Mouse (Mus musculus) midbrain, postnatal 0 days (tissue): ENCODE results near the gene Cfdp1. TPM values are rescaled to one million over a fixed set of nuclear protein-coding genes. Genes with fewer than 3 reads are reported as not detected.

Experiments used
- ATAC-seq: fragments of 200-750 bp; cut with Nextera tagmentation; 2 replicates; pipeline ENCODE4 v1.8.0; 2017; ENCODE audit warnings: moderate number of reproducible peaks, mild to moderate bottlenecking, moderate TSS enrichment, moderate library complexity; ENCODE audit not compliant: low FRiP score
- DNase-seq: peaks from one replicate; pipeline ENCODE4 v3.0.0-alpha.2; 2015; ENCODE audit warnings: low spot score
- H3K27ac ChIP-seq: fragments of 300-500 bp; sonication (generic); 2 replicates; pipeline ENCODE4 v1.5.1; 2014; ENCODE audit warnings: low read depth, mild to moderate bottlenecking, low read length, mixed read lengths
- H3K27me3 ChIP-seq: fragments of 300-500 bp; sonication (generic); 2 replicates; pipeline ENCODE4 v1.6.1; 2014; ENCODE audit warnings: low read length, control low read depth, mixed read lengths; ENCODE audit not compliant: insufficient read depth
- H3K36me3 ChIP-seq: fragments of 300-500 bp; sonication (generic); 2 replicates; pipeline ENCODE4 v1.6.1; 2014; ENCODE audit warnings: low read length, control low read depth, mixed read lengths; ENCODE audit not compliant: insufficient read depth
- H3K4me1 ChIP-seq: fragments of 300-500 bp; sonication (generic); 2 replicates; pipeline ENCODE4 v1.6.1; 2014; ENCODE audit warnings: mild to moderate bottlenecking, control low read depth, antibody characterized with exemption, low read length, mixed read lengths; ENCODE audit not compliant: insufficient read depth
- H3K4me2 ChIP-seq: fragments of 300-500 bp; sonication (generic); 2 replicates; pipeline ENCODE4 v1.6.1; 2014; ENCODE audit warnings: low read depth, mild to moderate bottlenecking, low read length, mixed read lengths; ENCODE audit not compliant: poor library complexity, severe bottlenecking
- H3K4me3 ChIP-seq: fragments of 300-500 bp; sonication (generic); 2 replicates; pipeline ENCODE4 v1.5.1; 2014; ENCODE audit warnings: low read depth, mild to moderate bottlenecking, low read length, moderate library complexity
- H3K9ac ChIP-seq: fragments of 300-500 bp; sonication (generic); replicated peaks from 2 replicates; pipeline ENCODE4 v1.6.1; 2014; ENCODE audit warnings: mild to moderate bottlenecking, low read length, moderate library complexity, mixed read lengths; ENCODE audit not compliant: poor library complexity, severe bottlenecking
- H3K9me3 ChIP-seq: fragments of 300-500 bp; sonication (generic); 2 replicates; pipeline ENCODE4 v1.6.1; 2016; ENCODE audit warnings: low read length, control low read depth
- CTCF ChIP-seq: IDR thresholded peaks from 2 replicates; pipeline ENCODE4 v1.5.1; 2016; ENCODE audit warnings: antibody characterized with exemption, mild to moderate bottlenecking
- whole genome bisulfite sequencing: fragments of 180-500 bp; shearing (Covaris S2); extraction: QIAGEN DNeasy Blood & Tissue Kit; methylation state at CpG from one replicate; pipeline ENCODE4 v1.1.7; 2014; 5-methylcytosine and 5-hydroxymethylcytosine counted together
- polyA plus RNA-seq: library from polyadenylated mRNA; unstranded; fragments of >200 nt; fragmentation: Nextera tagmentation; extraction: Ambion mirVana; gene quantifications from 2 replicates; pipeline ENCODE4 v1.2.1, GENCODE M21; 2015
- total RNA-seq: library from RNA; depleted of rRNA; stranded (reverse); fragments of >200 nt; gene quantifications from 2 replicates; pipeline ENCODE4 v1.2.3, GENCODE M21; 2014

Gene Cfdp1
- total and polyA plus RNA-seq, 2 experiments from 2014 or later: 61.3 to 196 TPM

DNA sequence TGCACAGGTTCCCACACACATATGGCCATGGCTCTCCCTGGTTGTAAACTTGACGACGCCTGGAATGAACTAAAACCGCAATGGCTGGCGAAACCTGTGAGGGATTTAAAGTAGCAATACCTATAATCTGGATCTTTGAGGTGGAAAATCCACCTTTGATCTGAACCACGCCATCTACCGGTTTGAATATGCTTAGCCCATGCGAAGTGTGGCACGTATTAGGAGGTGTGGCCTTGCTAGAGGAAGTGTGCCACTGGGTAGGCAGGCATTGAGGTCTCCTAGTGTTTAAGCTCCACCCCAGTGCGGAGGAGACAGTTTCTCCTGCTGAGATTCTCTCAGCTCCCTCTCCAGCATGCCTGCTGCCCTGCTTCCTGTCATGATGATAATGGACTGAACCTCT lies 23.6 kb upstream of the Cfdp1 start:
- Histone ChIP-seq H3K27me3 (no peaks in the 10 kb centered on the region), H3K9me3 (no peaks in the 10 kb centered on the region), H3K4me3 (no peak overlapping the region), H3K27ac (no peak overlapping the region), H3K9ac (no peak overlapping the region), H3K4me2 (no peak overlapping the region), H3K36me3 (no peaks in the 10 kb centered on the region), H3K4me1 (no peaks in the 10 kb centered on the region)
- DNase-seq: no peak
- no peak for ATAC-seq
- TF ChIP-seq CTCF: peak; percentile 24; the same call in 1 of the 2 replicates
- WGBS: 71% methylated on average over 9 of the region's 9 CpGs

GRCm38 (mm10) chr8:111876355-111876948 lies 22.4 kb upstream of the Cfdp1 start, which contains the start of gene Tmem170:
Gene Tmem170, minus strand, starts transcription at chr8:111876750.
- peak; percentile 99 for TF ChIP-seq CTCF
- H3K9ac ChIP-seq: peak within 1 kb of the TSS; percentile 68
- peak; percentile 97 for ATAC-seq
- H3K4me2 ChIP-seq: peak within 1 kb of the TSS; percentile 72
- WGBS: under 1% methylated on average over 48 of the region's 53 CpGs
- H3K9me3 ChIP-seq: no peaks in the 10 kb centered on the region
- no peaks in the 10 kb centered on the region for H3K36me3 ChIP-seq
- peak within 1 kb of the TSS; percentile 57 for H3K27ac ChIP-seq
- no peaks in the 10 kb centered on the region for H3K27me3 ChIP-seq
- H3K4me3 ChIP-seq: peak within 1 kb of the TSS; percentile 71
- peak; percentile 98 for DNase-seq
- H3K4me1 ChIP-seq: no peaks in the 10 kb centered on the region

GRCm38 (mm10) chr8:111875758-111876157 lies 21.7 kb upstream of the Cfdp1 start:
- DNase-seq (no peak), ATAC-seq (no peak)
- 28% methylated on average over 9 of the region's 9 CpGs for WGBS
- Histone ChIP-seq H3K4me1 (no peaks in the 10 kb centered on the region), H3K4me3 (peak overlapping the region; percentile 71), H3K27ac (peak overlapping the region; percentile 57; the same call in 1 of the 2 replicates), H3K9me3 (no peaks in the 10 kb centered on the region), H3K9ac (peak overlapping the region; percentile 68), H3K27me3 (no peaks in the 10 kb centered on the region), H3K4me2 (peak overlapping the region; percentile 72), H3K36me3 (no peaks in the 10 kb centered on the region)
- no peak for TF ChIP-seq CTCF

- TF ChIP-seq CTCF: no peak
- no peaks in the 10 kb centered on the region for H3K27me3 ChIP-seq
- 82% methylated on average over 3 of the region's 3 CpGs for WGBS
- H3K4me1 ChIP-seq: no peaks in the 10 kb centered on the region
- DNase-seq (no peak), ATAC-seq (no peak)
- H3K27ac ChIP-seq: no peak overlapping the region
- no peak overlapping the region for H3K4me2 ChIP-seq
- H3K4me3 ChIP-seq: no peak overlapping the region
- H3K9ac ChIP-seq: no peak overlapping the region
- no peaks in the 10 kb centered on the region for H3K9me3 ChIP-seq
- H3K36me3 ChIP-seq: no peaks in the 10 kb centered on the region
These were observed 17.2 kb upstream of the Cfdp1 start for GRCm38 (mm10) chr8:111871278-111871677.

DNA sequence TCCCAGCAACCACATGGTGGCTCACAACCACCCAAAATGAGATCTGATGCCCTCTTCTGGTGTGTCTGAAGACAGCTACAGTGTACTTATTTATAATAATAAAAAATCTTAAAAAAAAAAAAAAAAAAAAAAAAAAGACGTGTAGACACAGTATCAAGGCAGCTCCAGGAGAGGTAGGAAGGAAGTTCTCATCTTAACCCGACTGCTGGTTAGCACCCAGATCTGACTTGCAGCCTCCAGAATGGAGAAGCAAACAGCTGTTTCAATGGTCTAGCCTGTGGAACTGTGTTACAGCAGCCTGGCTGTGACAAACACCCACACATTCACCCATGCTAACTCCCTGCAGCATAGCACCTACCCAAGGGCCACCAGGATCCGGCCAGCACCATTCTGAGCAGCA lies 16.3 kb upstream of the Cfdp1 start:
- ATAC-seq: no peak
- peaks cover under 1% of the 10 kb centered on the region; the same call in 1 of the 2 replicates for H3K36me3 ChIP-seq
- H3K27me3 ChIP-seq: no peaks in the 10 kb centered on the region
- DNase-seq: no peak
- H3K27ac ChIP-seq: no peak overlapping the region
- H3K4me2 ChIP-seq: no peak overlapping the region
- TF ChIP-seq CTCF: no peak
- WGBS: 95% methylated on average over 2 of the region's 3 CpGs
- no peak overlapping the region for H3K4me3 ChIP-seq
- H3K9me3 ChIP-seq: no peaks in the 10 kb centered on the region
- no peak overlapping the region for H3K9ac ChIP-seq
- no peaks in the 10 kb centered on the region for H3K4me1 ChIP-seq

GRCm38 (mm10) chr8:111868664-111869063 lies 14.6 kb upstream of the Cfdp1 start:
- H3K36me3 ChIP-seq: peaks cover 4% of the 10 kb centered on the region; the same call in 1 of the 2 replicates
- no peaks in the 10 kb centered on the region for H3K4me1 ChIP-seq
- no peaks in the 10 kb centered on the region for H3K27me3 ChIP-seq
- ATAC-seq: no peak
- WGBS: 50% methylated on average over 2 of the region's 2 CpGs
- H3K9me3 ChIP-seq: no peaks in the 10 kb centered on the region
- TF ChIP-seq CTCF: no peak
- no peak overlapping the region for H3K4me2 ChIP-seq
- no peak overlapping the region for H3K27ac ChIP-seq
- H3K4me3 ChIP-seq: no peak overlapping the region
- no peak for DNase-seq
- no peak overlapping the region for H3K9ac ChIP-seq
